Mouse (Mus musculus) E14TG2a.4 (cell line): Measurements from ENCODE around the gene Tnni3k.

ENCODE experiments used
- CTCF ChIP-seq: conservative IDR thresholded peaks from 2 replicates; pipeline ENCODE4 v1.5.1; 2014; ENCODE audit warnings: low read length
- NANOG ChIP-seq: IDR thresholded peaks from 2 replicates; pipeline ENCODE4 v1.6.1; 2014; ENCODE audit warnings: borderline replicate concordance, low read length, mixed read lengths
- POU5F1 ChIP-seq: IDR thresholded peaks from 2 replicates; pipeline ENCODE4 v1.6.1; 2014; ENCODE audit warnings: low read length, borderline replicate concordance

- no peak for TF ChIP-seq CTCF
- TF ChIP-seq POU5F1 = no peak
- TF ChIP-seq NANOG = no peak
Observed at GRCm38 (mm10) chr3:154945688-154946161, 109.5 kb downstream of the Tnni3k start.
